Mouse (Mus musculus): Measurements from ENCODE around the gene Gm10153.
"Not testable (repeated sequence)": the region's sequence is repeated elsewhere in the genome, so short reads cannot be mapped to it uniquely, and the experiment has no call there.

GRCm38 (mm10) chr7:142175905-142176304, 14.3 kb downstream of the Gm10153 start, which contains the start of gene Krtap5-2:
- TF ChIP-seq POLR2A (IDR thresholded peaks at IDR 0.05; ENCODE audit: low read depth, low read length); CTCF (IDR thresholded peaks at IDR 0.05; ENCODE audit: extremely low read depth, insufficient read depth, insufficient read length, insufficient replicate concordance): not testable (repeated sequence)
